Mouse (Mus musculus) T-helper 2 cell (primary cell): Measurements from ENCODE around the gene Zfp654.

Experiments used
- in situ Hi-C: fragments of 300-600 bp; cut with MboI, MseI; formaldehyde crosslinking; loops from one replicate; pipeline ENCODE4 v1.15.1; 2025; ENCODE audit warnings: high pct_unique_total_duplicates

Gene Zfp654

DNA sequence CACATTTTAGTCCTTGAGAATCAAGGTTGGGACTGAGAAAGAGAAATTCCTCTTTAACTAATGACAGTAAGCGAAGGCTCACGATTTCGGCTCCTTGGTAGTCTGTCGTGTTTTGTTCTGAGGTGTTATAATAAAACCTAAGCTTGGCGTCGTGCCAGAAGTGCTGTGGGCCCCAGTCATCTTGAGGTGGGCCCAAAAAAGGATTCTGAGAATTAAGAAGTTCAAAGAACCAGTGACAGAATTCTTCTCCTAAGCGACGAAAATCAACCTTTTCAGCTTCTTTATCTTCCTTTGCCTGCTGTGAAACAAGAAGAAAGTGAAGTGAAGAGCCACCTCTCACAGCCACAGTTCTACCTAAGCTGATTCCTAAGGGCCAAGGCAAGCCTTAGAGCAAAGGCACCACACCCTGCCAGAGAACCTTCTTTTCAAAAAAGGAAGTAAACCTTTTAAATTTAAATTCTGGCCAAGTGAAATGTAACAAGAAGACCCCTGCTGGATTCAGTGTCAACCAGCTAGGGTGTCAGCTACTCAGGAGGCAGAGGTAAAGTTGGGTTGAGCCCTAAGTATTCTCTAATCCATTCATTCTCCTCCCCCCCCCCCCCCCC lies 84.7 kb downstream of the Zfp654 start:
- in situ Hi-C loops = no loop called here

DNA sequence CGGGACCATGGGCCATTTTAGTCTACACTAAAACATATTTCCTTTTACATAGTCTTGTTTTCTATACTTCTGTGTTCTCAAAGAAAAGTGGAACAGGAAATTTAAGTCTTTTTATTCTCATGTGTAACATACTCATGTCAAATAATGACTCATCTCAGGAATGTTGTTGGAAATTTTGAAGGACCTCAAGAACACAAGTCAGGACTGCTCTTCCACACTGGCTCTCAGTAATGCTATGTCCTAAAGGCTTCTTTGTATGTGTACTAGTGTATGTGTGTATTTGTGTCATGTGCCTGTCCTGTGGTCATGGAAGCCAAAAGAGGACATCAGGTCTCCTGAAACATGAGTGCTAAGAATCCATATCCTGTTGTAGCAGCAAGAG lies 92.2 kb downstream of the Zfp654 start:
- in situ Hi-C loops = loop anchor here (5.0 kb wide), 1 partner anchor 803 kb away; the partner anchor contains the start of gene Chmp2b

DNA sequence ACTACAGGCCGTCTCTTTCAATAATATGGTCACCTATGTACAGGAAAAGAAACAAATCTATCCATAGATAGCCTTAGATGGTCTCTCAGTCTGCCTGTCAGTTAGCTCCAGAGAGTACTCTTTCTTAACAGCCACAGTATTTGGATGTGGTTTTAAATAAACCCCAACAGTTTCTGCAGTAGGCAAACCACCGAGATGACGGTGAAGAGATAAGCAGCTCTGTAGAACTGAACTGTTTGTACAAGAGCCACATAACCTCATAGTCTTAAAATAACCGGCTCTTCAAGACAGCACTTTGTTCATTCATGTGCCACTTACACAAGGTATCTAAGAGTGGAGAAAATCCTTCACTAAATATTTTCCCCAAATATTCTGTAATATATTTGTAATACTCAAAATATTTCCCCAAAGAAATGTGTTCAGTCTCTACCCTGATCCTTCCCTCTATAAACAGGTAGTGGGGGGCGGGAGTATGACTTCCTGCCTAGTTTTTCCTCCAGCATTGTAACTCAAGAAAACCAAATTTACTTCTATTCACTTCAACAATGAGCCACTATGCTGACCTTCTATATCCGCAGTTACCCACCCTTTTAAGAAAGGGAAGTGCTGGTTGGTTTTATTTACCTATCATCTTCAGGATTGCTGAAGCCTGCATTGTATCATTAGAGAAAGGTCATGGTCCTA lies 92.7 kb downstream of the Zfp654 start:
- in situ Hi-C loops = loop anchor here (5.0 kb wide), 1 partner anchor 804 kb away; the partner anchor contains the start of gene Chmp2b

DNA sequence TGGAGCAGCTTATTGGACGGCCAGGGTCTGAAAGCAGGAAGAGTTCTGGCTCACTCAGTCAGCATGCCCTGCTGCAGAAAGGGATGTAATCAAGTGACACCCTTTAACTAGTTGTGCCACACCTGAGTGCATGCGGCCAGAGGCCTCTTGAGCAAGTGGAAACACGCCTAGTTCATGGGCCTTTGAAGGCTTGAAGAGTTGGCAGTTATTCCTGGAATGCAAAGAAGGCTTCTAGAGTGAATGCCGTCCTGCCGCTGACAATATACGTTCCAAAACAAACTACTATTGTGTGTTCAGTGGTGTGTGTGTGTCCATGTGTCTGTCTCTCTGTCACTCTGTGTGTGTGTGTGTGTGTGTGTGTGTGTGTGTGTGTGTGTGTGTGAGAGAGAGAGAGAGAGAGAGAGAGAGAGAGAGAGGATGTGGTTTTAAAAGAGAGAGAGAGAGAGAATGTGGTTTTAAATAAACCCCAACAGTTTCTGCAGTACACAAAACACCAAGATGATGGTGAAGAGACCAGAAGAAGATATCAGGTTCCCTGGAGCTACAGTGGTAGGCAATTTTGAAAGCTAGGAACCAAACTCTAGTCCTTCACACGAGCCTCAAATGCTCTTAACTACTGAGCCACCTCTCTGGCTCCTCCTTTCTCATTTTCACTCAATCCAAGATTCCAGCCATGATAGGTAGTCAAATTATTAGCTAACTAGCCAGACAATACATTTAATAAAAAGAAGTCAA lies 93.6 kb downstream of the Zfp654 start:
- in situ Hi-C loops = loop anchor here (5.0 kb wide), 1 partner anchor 804 kb away; the partner anchor contains the start of gene Chmp2b

DNA sequence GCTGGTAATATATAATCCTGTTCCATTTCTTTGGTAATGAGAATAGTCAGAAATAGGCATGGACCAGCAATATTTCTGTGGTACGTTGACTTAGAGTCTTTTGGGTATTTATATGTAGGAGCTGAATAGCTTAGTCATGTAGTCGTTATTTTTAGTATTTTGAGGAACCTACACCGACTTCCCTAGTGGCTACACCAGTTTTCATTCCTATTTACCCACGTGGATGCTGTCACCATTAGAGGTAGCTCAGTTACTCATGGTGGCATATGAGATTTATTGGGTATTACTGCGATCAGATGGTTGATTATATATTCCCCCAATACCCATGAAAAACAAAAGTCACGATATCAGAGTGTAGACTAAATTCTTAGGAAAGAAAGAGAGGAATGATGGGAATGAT lies 95.1 kb downstream of the Zfp654 start:
- in situ Hi-C loops = loop anchor here (5.0 kb wide), 1 partner anchor 806 kb away; the partner anchor contains the start of gene Chmp2b

DNA sequence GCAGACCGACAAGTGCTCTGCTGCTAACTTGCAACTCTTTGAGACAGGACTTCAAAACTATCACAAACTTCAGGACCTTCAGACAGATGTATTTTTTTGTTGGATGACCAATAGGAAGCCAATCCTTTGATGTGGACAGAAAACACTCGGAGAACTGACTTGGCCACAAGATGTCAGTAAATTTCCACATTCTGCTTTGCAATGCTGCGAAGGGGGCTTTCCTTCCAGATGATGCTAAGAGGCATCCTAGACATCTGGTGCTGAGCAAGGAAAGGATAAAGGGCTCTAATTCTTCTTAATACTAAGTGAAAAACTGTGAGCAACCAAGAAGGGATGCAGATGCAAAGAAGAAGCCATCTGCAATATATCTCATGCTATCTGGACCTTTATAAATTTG lies 96.7 kb downstream of the Zfp654 start:
- in situ Hi-C loops = loop anchor here (5.0 kb wide), 2 partner anchors 378 to 808 kb away; partner anchors contain the start of gene Chmp2b

DNA sequence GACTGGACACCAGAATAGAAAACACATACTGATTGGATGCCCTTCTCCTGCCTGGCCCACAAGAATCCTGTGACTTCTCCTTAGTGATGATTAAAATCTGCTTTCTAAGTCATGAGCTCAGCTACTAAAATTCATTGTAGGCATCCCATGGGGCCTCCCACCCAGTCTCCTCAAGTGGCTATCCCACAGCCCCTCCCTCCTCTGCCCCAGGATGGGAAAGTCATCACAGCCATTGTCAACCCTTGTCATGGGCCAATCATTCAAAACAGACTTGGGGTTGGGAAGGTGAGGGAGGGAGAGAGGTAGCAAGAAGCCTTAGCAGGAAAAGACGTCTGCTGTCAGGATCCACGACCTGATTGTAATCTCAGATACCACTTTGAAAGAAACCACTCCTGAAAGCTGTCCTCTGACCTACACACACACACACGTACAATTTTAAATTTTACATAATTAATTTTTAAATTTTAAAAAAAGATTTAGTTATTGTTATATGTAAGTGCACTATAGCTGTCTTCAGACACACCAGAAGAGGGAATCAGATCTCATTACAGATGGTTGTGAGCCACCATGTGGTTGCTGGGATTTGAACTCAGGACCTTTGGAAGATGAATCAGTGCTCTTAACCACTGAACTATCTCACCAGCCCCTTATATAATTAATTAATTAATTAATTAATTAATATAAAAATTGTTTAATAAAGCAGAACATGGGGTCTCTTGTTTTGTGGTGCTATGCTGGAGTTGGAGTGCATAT lies 97.3 kb downstream of the Zfp654 start:
- in situ Hi-C loops = loop anchor here (5.0 kb wide), 1 partner anchor 378 kb away; no protein-coding TSS in a partner anchor

DNA sequence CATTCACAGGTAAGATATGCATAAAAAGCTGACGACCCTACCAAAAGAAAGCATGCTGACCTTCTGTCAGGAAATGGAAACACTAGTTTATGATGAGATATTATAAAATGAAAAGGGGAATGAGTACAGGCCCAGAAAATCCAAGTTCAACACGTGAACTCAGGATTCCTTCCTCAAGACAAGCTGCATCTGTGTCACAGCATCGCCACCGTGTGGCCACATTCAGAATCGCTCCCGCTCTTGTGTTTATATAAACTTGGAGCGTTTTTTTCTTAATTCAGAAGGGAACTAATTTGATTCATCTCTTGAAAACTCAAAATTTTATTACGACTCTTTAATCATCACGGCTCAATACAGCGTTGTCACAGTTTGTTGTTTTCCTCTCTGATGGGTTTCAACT lies 103.2 kb downstream of the Zfp654 start:
- in situ Hi-C loops = loop anchor here (10.0 kb wide), 1 partner anchor 883 kb away; the partner anchor contains the start of gene Epha3

DNA sequence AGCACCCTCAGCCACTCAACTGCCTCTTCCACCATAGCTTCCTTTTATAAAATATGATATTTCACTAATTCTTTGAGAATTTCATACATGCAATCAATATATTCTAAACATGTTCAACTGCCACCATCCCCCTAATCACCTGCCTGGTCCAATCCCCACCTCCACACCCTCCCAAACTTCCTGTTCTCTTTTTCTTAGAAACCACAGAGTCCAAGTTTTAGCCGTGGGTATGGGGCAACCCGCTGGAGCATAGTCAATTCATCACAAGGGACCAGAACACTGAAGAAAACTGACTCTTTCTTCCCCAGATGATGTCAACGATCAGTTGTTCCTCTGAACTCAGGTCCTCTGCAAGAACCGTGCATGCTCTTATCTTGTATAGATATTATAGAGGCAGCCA lies 106.4 kb downstream of the Zfp654 start:
- in situ Hi-C loops = loop anchor here (10.0 kb wide), 1 partner anchor 880 kb away; the partner anchor contains the start of gene Epha3

DNA sequence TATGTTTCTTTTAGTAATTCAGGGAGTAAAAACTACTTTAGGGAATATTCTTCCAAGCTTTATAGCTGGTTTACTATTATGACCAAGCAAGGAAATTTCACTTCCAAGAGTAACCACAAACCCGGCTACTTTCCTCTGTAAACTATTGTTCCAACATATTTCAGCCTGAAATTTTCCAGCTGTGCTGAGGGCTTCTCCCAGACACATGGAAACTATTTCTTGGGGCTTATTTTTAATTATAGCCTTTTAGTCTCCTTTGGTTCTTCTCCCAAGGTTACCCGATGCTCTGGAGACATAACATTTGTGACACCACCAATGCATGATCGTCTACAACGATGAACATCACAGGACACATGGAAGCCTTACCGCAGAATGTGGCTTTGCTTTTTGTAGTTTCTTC lies 114.2 kb downstream of the Zfp654 start:
- in situ Hi-C loops = no loop called here
